Mouse (Mus musculus) liver, embryonic 14.5 days (tissue): ENCODE measurements around the gene Tmem132b.

Source experiments
- CTCF ChIP-seq: IDR thresholded peaks from 2 replicates; pipeline ENCODE4 v1.5.1; 2016; ENCODE audit warnings: antibody characterized with exemption, low read depth, control low read depth
- EP300 ChIP-seq: IDR thresholded peaks from 2 replicates; pipeline ENCODE4 v1.6.1; 2016; ENCODE audit warnings: antibody characterized with exemption, low read depth

DNA sequence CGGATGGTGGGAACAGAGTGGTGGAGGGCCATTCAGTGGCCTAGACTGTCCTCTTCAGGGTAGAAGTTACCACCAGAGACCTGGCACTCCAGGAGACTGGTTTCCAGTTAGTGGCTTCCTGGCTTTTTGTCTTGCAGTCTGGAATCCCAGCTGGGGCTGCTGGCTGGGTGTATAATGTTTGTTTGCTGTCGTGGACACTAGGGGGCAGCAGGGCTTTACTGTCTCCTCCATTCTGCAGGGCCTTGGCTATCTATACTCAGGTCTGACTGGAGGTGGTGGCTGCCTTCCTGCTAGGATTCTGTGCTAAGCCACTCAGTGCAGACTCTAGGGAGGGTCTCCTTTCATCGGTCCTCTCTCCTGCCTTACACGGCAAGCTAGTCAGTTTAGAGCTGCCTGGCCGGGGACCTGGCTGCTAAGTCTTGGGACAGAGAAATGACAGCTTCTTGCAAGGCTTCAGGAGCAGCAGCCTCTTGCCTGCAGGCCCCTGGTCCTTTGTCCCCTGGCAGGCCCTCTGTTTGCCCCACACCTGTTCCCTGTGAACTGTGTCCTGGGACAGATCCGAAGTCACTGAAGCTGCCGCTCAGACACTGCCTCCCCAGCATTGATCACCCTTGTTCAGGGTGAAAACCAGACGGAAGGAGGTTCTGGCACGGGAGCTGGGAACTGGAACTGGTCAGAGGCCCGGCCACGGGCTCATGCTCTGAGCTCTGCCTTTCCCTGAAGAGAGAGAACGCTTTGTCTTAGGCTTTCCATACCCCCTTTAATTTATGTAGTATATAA, 33.6 kb upstream of the Tmem132b start:
- TF ChIP-seq CTCF (peak; percentile 83), EP300 (no peak)
